Mouse (Mus musculus): ENCODE data around the gene Fkbp8. TPM values are rescaled to one million over a fixed set of nuclear protein-coding genes. Genes with fewer than 3 reads are reported as not detected.
A peak's percentile ranks its signal among the peaks of the same experiment; 100 is the strongest.
"Not testable (repeated sequence)": the region's sequence is repeated elsewhere in the genome, so short reads cannot be mapped to it uniquely, and the experiment has no call there.

The Fkbp8 gene
- polyA plus RNA-seq, 1 experiment from 2014 or later: 203 TPM

- Histone ChIP-seq H3K36me3 (peaks cover 9% of the 10 kb centered on the region), H3K9me3 (replicated peaks) (no peaks in the 10 kb centered on the region), H3K27ac (no peak overlapping the region), H3K4me3 (no peak overlapping the region), H3K4me2 (no peak overlapping the region; the same call in 1 of the 2 replicates), H3K27me3 (peaks cover 42% of the 10 kb centered on the region), H3K9ac (no peak overlapping the region), H3K4me1 (replicated peaks) (peaks cover 57% of the 10 kb centered on the region)
- ATAC-seq (replicated peaks; ENCODE audit: insufficient number of reproducible peaks, insufficient read depth, low FRiP score, low read depth): no peak
- WGBS: 57% methylated on average over 16 of the region's 16 CpGs
These were observed 23.2 kb upstream of the Fkbp8 start for GRCm38 (mm10) chr8:70504291-70504716.

GRCm38 (mm10) chr8:70504851-70505250, 22.7 kb upstream of the Fkbp8 start:
- Histone ChIP-seq H3K27ac (no peak overlapping the region), H3K9me3 (replicated peaks) (no peaks in the 10 kb centered on the region), H3K4me3 (no peak overlapping the region), H3K4me2 (no peak overlapping the region), H3K27me3 (peaks cover 36% of the 10 kb centered on the region), H3K36me3 (peaks cover 9% of the 10 kb centered on the region), H3K4me1 (replicated peaks) (peaks cover 60% of the 10 kb centered on the region), H3K9ac (no peak overlapping the region)
- 81% methylated on average over 3 of the region's 3 CpGs for WGBS
- ATAC-seq (replicated peaks; ENCODE audit: insufficient number of reproducible peaks, insufficient read depth, low FRiP score, low read depth): no peak

GRCm38 (mm10) chr8:70505698-70506327, 21.7 kb upstream of the Fkbp8 start:
- Histone ChIP-seq H3K9ac (peak overlapping the region; percentile 88), H3K27me3 (peaks cover 27% of the 10 kb centered on the region), H3K4me1 (replicated peaks) (peaks cover 57% of the 10 kb centered on the region), H3K27ac (peak overlapping the region; percentile 92; the same call in 1 of the 2 replicates), H3K36me3 (peaks cover 9% of the 10 kb centered on the region), H3K9me3 (replicated peaks) (no peaks in the 10 kb centered on the region), H3K4me3 (peak overlapping the region; percentile 74), H3K4me2 (peak overlapping the region; percentile 88)
- ATAC-seq (replicated peaks; ENCODE audit: insufficient number of reproducible peaks, insufficient read depth, low FRiP score, low read depth): peak; percentile 0; the same call in 1 of the 2 replicates
- 33% methylated on average over 32 of the region's 32 CpGs for WGBS

GRCm38 (mm10) chr8:70506328-70507026, 21.0 kb upstream of the Fkbp8 start, which contains the start of gene Rex1bd:
Rex1bd (minus strand) TSS chr8:70506752.
- peak within 1 kb of the TSS; percentile 92 for H3K27ac ChIP-seq
- peak within 1 kb of the TSS; percentile 88 for H3K9ac ChIP-seq
- H3K36me3 ChIP-seq: peaks cover 9% of the 10 kb centered on the region
- peak within 1 kb of the TSS; percentile 74 for H3K4me3 ChIP-seq
- WGBS: 2% methylated on average over 40 of the region's 40 CpGs
- H3K4me1 ChIP-seq (replicated peaks): peaks cover 58% of the 10 kb centered on the region
- H3K27me3 ChIP-seq: peaks cover 20% of the 10 kb centered on the region
- H3K9me3 ChIP-seq (replicated peaks): no peaks in the 10 kb centered on the region
- H3K4me2 ChIP-seq: peak within 1 kb of the TSS; percentile 88
- peak; percentile 87 for ATAC-seq (replicated peaks; ENCODE audit: insufficient number of reproducible peaks, insufficient read depth, low FRiP score, low read depth)

- Histone ChIP-seq H3K4me2 (no peak overlapping the region), H3K27me3 (peaks cover 15% of the 10 kb centered on the region), H3K4me1 (replicated peaks) (peaks cover 58% of the 10 kb centered on the region), H3K27ac (peak overlapping the region; percentile 92; the same call in 1 of the 2 replicates), H3K9ac (no peak overlapping the region), H3K36me3 (peaks cover 12% of the 10 kb centered on the region), H3K4me3 (peak overlapping the region; percentile 74; the same call in 1 of the 2 replicates), H3K9me3 (replicated peaks) (no peaks in the 10 kb centered on the region)
- ATAC-seq (replicated peaks; ENCODE audit: insufficient number of reproducible peaks, insufficient read depth, low FRiP score, low read depth): no peak
- WGBS: 56% methylated on average over 5 of the region's 5 CpGs
These were observed 20.5 kb upstream of the Fkbp8 start for GRCm38 (mm10) chr8:70507027-70507393.

GRCm38 (mm10) chr8:70509281-70509952, 18.1 kb upstream of the Fkbp8 start:
- no peaks in the 10 kb centered on the region for H3K27me3 ChIP-seq
- no peaks in the 10 kb centered on the region for H3K9me3 ChIP-seq (replicated peaks)
- 5% methylated on average over 25 of the region's 25 CpGs for WGBS
- H3K27ac ChIP-seq: peak overlapping the region; percentile 98
- H3K4me3 ChIP-seq: peak overlapping the region; percentile 90
- H3K9ac ChIP-seq: peak overlapping the region; percentile 97
- ATAC-seq (replicated peaks; ENCODE audit: insufficient number of reproducible peaks, insufficient read depth, low FRiP score, low read depth): no peak
- H3K36me3 ChIP-seq: peaks cover 22% of the 10 kb centered on the region
- peak overlapping the region; percentile 91 for H3K4me2 ChIP-seq
- H3K4me1 ChIP-seq (replicated peaks): peaks cover 55% of the 10 kb centered on the region

GRCm38 (mm10) chr8:70510228-70510915, 17.2 kb upstream of the Fkbp8 start, which contains the start of gene Uba52:
Uba52 (minus strand) TSS chr8:70510801.
- Histone ChIP-seq H3K36me3 (peaks cover 23% of the 10 kb centered on the region), H3K4me3 (peak within 1 kb of the TSS; percentile 90), H3K9ac (peak within 1 kb of the TSS; percentile 97), H3K27me3 (no peaks in the 10 kb centered on the region), H3K4me1 (replicated peaks) (peaks cover 45% of the 10 kb centered on the region), H3K9me3 (replicated peaks) (no peaks in the 10 kb centered on the region), H3K27ac (peak within 1 kb of the TSS; percentile 98), H3K4me2 (peak within 1 kb of the TSS; percentile 91)
- 1% methylated on average over 74 of the region's 74 CpGs for WGBS
- peak; percentile 85 for ATAC-seq (replicated peaks; ENCODE audit: insufficient number of reproducible peaks, insufficient read depth, low FRiP score, low read depth)

GRCm38 (mm10) chr8:70511174-70511573, 16.4 kb upstream of the Fkbp8 start:
- WGBS: 80% methylated on average over 6 of the region's 6 CpGs
- Histone ChIP-seq H3K4me3 (peak overlapping the region; percentile 90), H3K9ac (0 out of 2 replicates have a peak overlapping the region, but pooled peaks have one; percentile 97), H3K27ac (peak overlapping the region; percentile 98), H3K4me2 (peak overlapping the region; percentile 91), H3K4me1 (replicated peaks) (peaks cover 37% of the 10 kb centered on the region), H3K36me3 (peaks cover 23% of the 10 kb centered on the region)
- not testable (repeated sequence) for ATAC-seq (replicated peaks; ENCODE audit: insufficient number of reproducible peaks, insufficient read depth, low FRiP score, low read depth); H3K27me3 ChIP-seq; H3K9me3 ChIP-seq (replicated peaks)

- Histone ChIP-seq H3K4me3 (no peak overlapping the region), H3K9ac (no peak overlapping the region), H3K4me2 (peak overlapping the region; percentile 91; the same call in 1 of the 2 replicates), H3K9me3 (replicated peaks) (no peaks in the 10 kb centered on the region), H3K36me3 (peaks cover 29% of the 10 kb centered on the region), H3K27me3 (no peaks in the 10 kb centered on the region), H3K27ac (0 out of 2 replicates have a peak overlapping the region, but pooled peaks have one; percentile 6), H3K4me1 (replicated peaks) (peaks cover 37% of the 10 kb centered on the region)
- ATAC-seq (replicated peaks; ENCODE audit: insufficient number of reproducible peaks, insufficient read depth, low FRiP score, low read depth): no peak
- whole genome bisulfite sequencing: 90% methylated on average over 2 of the region's 2 CpGs
These were observed 15.8 kb upstream of the Fkbp8 start for GRCm38 (mm10) chr8:70511770-70512169.

GRCm38 (mm10) chr8:70512253-70512903, 15.1 kb upstream of the Fkbp8 start:
- Histone ChIP-seq H3K27ac (0 out of 2 replicates have a peak overlapping the region, but pooled peaks have one; percentile 6), H3K27me3 (no peaks in the 10 kb centered on the region), H3K4me3 (no peak overlapping the region), H3K4me1 (replicated peaks) (peaks cover 37% of the 10 kb centered on the region), H3K36me3 (peaks cover 29% of the 10 kb centered on the region), H3K9ac (no peak overlapping the region), H3K9me3 (replicated peaks) (no peaks in the 10 kb centered on the region), H3K4me2 (no peak overlapping the region)
- ATAC-seq (replicated peaks; ENCODE audit: insufficient number of reproducible peaks, insufficient read depth, low FRiP score, low read depth): no peak
- 88% methylated on average over 11 of the region's 11 CpGs for WGBS

Measured in heart, embryonic 15.5 days (tissue).